Mouse (Mus musculus) heart, embryonic 14.5 days (tissue): ENCODE results near the gene Nhsl1. TPM values are rescaled to one million over a fixed set of nuclear protein-coding genes. Genes with fewer than 3 reads are reported as not detected.

ENCODE experiments used
- ATAC-seq: fragments of 200-750 bp; cut with Nextera tagmentation; 2 replicates; pipeline ENCODE4 v1.8.0; 2017; ENCODE audit warnings: low read depth, moderate TSS enrichment; ENCODE audit not compliant: insufficient number of reproducible peaks, insufficient read depth, low FRiP score
- H3K27ac ChIP-seq, 2 experiments: fragments of 200-500 bp in 1 of 2; fragments of 300-500 bp in 1 of 2; sonication (generic) in 1 of 2; replicated peaks in 1 of 2; 2 replicates each; pipeline ENCODE4 v1.5.1; 2012 to 2014; ENCODE audit warnings: low read depth in 2 of 2, low read length in 2 of 2, control low read depth in 1 of 2, mild to moderate bottlenecking in 1 of 2, mixed read lengths in 1 of 2; ENCODE audit not compliant: control insufficient read depth in 1 of 2, insufficient read depth in 1 of 2
- H3K27me3 ChIP-seq: fragments of 300-500 bp; sonication (generic); 2 replicates; pipeline ENCODE4 v1.6.1; 2014; ENCODE audit warnings: mild to moderate bottlenecking, low read length, control low read depth; ENCODE audit not compliant: control insufficient read depth, insufficient read depth
- H3K36me3 ChIP-seq: fragments of 300-500 bp; sonication (generic); 2 replicates; pipeline ENCODE4 v1.6.1; 2014; ENCODE audit warnings: mild to moderate bottlenecking, control low read depth, low read length, mixed read lengths; ENCODE audit not compliant: control insufficient read depth, insufficient read depth
- H3K4me1 ChIP-seq, 2 experiments: fragments of 200-500 bp in 1 of 2; fragments of 300-500 bp in 1 of 2; sonication (generic) in 1 of 2; 2 replicates each; pipeline ENCODE4 v1.6.1; 2012 to 2014; ENCODE audit warnings: low read length in 2 of 2, control low read depth in 1 of 2, mixed read lengths in 1 of 2; ENCODE audit not compliant: control insufficient read depth in 2 of 2, insufficient read depth in 2 of 2
- H3K4me2 ChIP-seq: fragments of 300-500 bp; sonication (generic); 2 replicates; pipeline ENCODE4 v1.6.1; 2014; ENCODE audit warnings: mild to moderate bottlenecking, low read length
- H3K4me3 ChIP-seq, 2 experiments: fragments of 200-500 bp in 1 of 2; fragments of 300-500 bp in 1 of 2; sonication (generic) in 1 of 2; 2 replicates each; pipeline ENCODE4 v1.5.1; 2012 to 2014; ENCODE audit warnings: low read length in 2 of 2, mild to moderate bottlenecking in 2 of 2, control low read depth in 1 of 2, low read depth in 1 of 2, moderate library complexity in 1 of 2; ENCODE audit not compliant: control insufficient read depth in 1 of 2, insufficient read depth in 1 of 2
- H3K9ac ChIP-seq: fragments of 300-500 bp; sonication (generic); 2 replicates; pipeline ENCODE4 v1.6.1; 2014; ENCODE audit warnings: mild to moderate bottlenecking, low read length
- H3K9me3 ChIP-seq: fragments of 300-500 bp; sonication (generic); 2 replicates; pipeline ENCODE4 v1.6.1; 2016; ENCODE audit warnings: low read length, control low read depth; ENCODE audit not compliant: control insufficient read depth
- WGBS: fragments of 180-500 bp; shearing (Covaris S2); extraction: QIAGEN DNeasy Blood & Tissue Kit; methylation state at CpG from one replicate; pipeline ENCODE4 v1.1.7; 2014; 5-methylcytosine and 5-hydroxymethylcytosine counted together
- polyA plus RNA-seq: library from polyadenylated mRNA; unstranded; fragments of >200 nt; fragmentation: Nextera tagmentation; extraction: Ambion mirVana; gene quantifications from 2 replicates; pipeline ENCODE4 v1.2.1, GENCODE M21; 2014

Gene Nhsl1
- polyA plus RNA-seq, result 17.8 and 19.4 TPM in 2 replicates

- ATAC-seq, result peak; percentile 69; the same call in 1 of the 2 replicates
- Histone ChIP-seq H3K4me1 (peaks cover 5 to 14% of the 10 kb centered on the region in 2 experiments), H3K9ac (peak within 1 kb of the TSS; percentile 90), H3K4me3 (peak within 1 kb of the TSS; percentile 77 to 83), H3K27me3 (no peaks in the 10 kb centered on the region), H3K4me2 (peak within 1 kb of the TSS; percentile 94), H3K36me3 (no peaks in the 10 kb centered on the region), H3K9me3 (no peaks in the 10 kb centered on the region), H3K27ac (peak within 1 kb of the TSS; percentile 19 to 65; a peak in 3 of 4 replicates)
- under 1% methylated on average over 49 of the region's 63 CpGs for WGBS
These were observed at the start of gene Nhsl1 for GRCm38 (mm10) chr10:18318916-18319481. Gene Nhsl1 (plus strand): TSS chr10:18318985.

DNA sequence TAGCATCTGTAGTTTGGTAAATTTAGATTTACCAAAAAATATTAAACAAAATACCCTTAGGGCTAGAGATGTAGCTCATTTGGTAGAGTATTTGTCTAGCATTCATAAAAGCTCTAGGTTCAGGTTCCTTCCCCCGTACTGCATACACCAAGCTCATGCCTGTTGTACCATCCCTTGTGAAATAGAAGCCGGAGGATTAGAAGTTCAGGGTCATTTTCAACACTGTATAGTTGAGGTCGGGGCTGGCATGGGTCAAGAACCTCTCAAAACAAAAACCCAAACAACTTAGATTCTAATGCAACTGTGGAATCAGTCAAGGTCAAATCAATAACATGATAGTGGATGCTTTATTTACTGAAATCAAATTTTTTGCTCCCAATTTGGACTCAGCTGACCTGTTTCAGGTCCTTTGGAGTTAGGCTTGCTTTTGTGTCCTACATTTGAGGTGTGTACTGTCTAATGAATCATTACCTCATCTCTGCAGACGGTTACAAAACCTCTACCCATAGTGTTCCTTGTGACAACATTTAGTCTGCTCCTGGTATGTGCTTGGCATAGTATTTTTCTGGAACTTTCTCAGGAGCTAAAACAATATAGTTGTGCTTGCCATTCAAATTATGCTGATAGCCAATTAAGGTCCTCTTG, 42.6 kb upstream of the Nhsl1 start:
- H3K4me3 ChIP-seq, result no peak overlapping the region
- 74% methylated on average over 4 of the region's 4 CpGs for WGBS
- H3K36me3 ChIP-seq, result no peaks in the 10 kb centered on the region
- H3K9me3 ChIP-seq, result no peaks in the 10 kb centered on the region
- H3K27ac ChIP-seq, result no peak overlapping the region
- no peak for ATAC-seq
- no peak overlapping the region for H3K4me2 ChIP-seq
- H3K4me1 ChIP-seq, result no peaks in the 10 kb centered on the region
- H3K9ac ChIP-seq, result no peak overlapping the region
- H3K27me3 ChIP-seq, result no peaks in the 10 kb centered on the region

GRCm38 (mm10) chr10:18283991-18284390, 34.8 kb upstream of the Nhsl1 start:
- Histone ChIP-seq H3K36me3 (no peaks in the 10 kb centered on the region), H3K4me3 (no peak overlapping the region), H3K4me2 (no peak overlapping the region), H3K27ac (no peak overlapping the region), H3K9me3 (no peaks in the 10 kb centered on the region), H3K27me3 (no peaks in the 10 kb centered on the region), H3K9ac (no peak overlapping the region), H3K4me1 (no peaks in the 10 kb centered on the region)
- 68% methylated on average over 5 of the region's 5 CpGs for WGBS
- no peak for ATAC-seq

- ATAC-seq, result no peak
- H3K27me3 ChIP-seq, result no peaks in the 10 kb centered on the region
These were observed 29.3 kb upstream of the Nhsl1 start for GRCm38 (mm10) chr10:18289512-18289911.

GRCm38 (mm10) chr10:18305106-18305505, 13.7 kb upstream of the Nhsl1 start:
- no peak for ATAC-seq
- no peak overlapping the region for H3K4me2 ChIP-seq
- 49% methylated on average over 5 of the region's 5 CpGs for WGBS
- no peaks in the 10 kb centered on the region for H3K4me1 ChIP-seq
- no peak overlapping the region for H3K4me3 ChIP-seq
- H3K36me3 ChIP-seq, result no peaks in the 10 kb centered on the region
- no peak overlapping the region for H3K27ac ChIP-seq
- H3K9me3 ChIP-seq, result no peaks in the 10 kb centered on the region
- H3K9ac ChIP-seq, result no peak overlapping the region
- no peaks in the 10 kb centered on the region for H3K27me3 ChIP-seq

More at GRCm38 (mm10) chr10:18289512-18289911, 29.3 kb upstream of the Nhsl1 start:
- Histone ChIP-seq H3K4me3 (no peak overlapping the region), H3K27ac (no peak overlapping the region), H3K9ac (no peak overlapping the region), H3K4me2 (no peak overlapping the region), H3K9me3 (no peaks in the 10 kb centered on the region), H3K4me1 (no peaks in the 10 kb centered on the region), H3K36me3 (no peaks in the 10 kb centered on the region)
- WGBS, result 59% methylated on average over 1 of the region's 1 CpGs

DNA sequence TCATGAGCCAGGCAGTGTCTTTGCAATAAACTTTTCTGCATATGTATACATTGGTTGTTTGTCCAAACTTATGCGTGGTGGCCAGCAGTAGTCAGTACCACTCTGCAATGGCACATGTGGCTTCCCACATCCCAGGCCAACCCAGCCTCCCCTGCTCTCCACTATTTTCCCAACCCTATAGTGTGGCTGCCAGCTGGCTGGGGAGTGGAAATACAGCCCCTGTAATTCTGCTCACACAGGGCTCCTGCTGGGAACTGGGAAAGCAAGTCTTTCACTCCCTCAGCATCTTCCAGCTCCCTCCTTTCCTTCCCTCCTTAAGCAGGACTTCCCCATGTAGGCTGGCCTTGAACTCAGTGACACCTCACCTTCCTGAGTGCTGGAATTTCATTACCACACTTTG, 3.7 kb upstream of the Nhsl1 start:
- Histone ChIP-seq H3K4me1 (peaks cover 4 to 11% of the 10 kb centered on the region in 2 experiments), H3K27me3 (no peaks in the 10 kb centered on the region), H3K4me2 (no peak overlapping the region), H3K9me3 (no peaks in the 10 kb centered on the region), H3K9ac (no peak overlapping the region), H3K4me3 (no peak overlapping the region), H3K36me3 (no peaks in the 10 kb centered on the region), H3K27ac (no peak overlapping the region)
- WGBS, result 88% methylated on average over 1 of the region's 1 CpGs
- no peak for ATAC-seq

DNA sequence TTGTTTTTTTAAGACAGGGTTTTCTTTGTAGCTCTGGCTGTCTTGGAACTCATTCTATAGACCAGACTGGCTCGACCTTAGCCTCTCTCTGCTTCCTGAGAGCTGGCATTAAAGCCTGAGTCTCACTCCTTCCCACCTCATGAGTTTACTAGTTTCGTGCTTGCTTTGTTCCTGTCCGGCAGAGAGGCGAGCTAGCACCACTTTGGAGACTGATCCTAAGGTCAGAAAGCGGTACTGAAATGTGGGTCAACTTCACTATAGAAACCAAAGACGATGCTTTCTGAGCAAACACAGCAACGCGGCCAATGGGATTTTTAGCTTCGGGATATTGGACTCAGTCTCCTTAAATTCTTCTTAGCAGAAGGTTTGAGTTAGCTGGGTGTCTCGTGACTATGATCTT, 1.3 kb upstream of the Nhsl1 start:
- 47% methylated on average over 10 of the region's 10 CpGs for WGBS
- Histone ChIP-seq H3K4me1 (peaks cover 4 to 11% of the 10 kb centered on the region in 2 experiments), H3K27me3 (no peaks in the 10 kb centered on the region), H3K36me3 (no peaks in the 10 kb centered on the region), H3K9ac (no peak overlapping the region), H3K4me3 (no peak overlapping the region), H3K4me2 (peak overlapping the region; percentile 94), H3K9me3 (no peaks in the 10 kb centered on the region), H3K27ac (no peak overlapping the region)
- ATAC-seq, result no peak
